Mouse (Mus musculus) cerebellum, postnatal 10 days (tissue): ENCODE measurements at regions not wholly inside any gene's neighbourhood (a gene's known extent, or its start where the extent isn't known, plus 50 kb on each side); places are given as distances from the start of the nearest gene placed in this dataset.

Experiments used
- DNase-seq, 2 experiments: peaks; one replicate each; pipeline ENCODE4 v3.0.0; 2021; ENCODE audit warnings: mixed read lengths in 2 of 2

GRCm38 (mm10) chr2:94983484-94983883 lies 545.5 kb upstream of the Api5 start:
- DNase-seq = no peak

- DNase-seq = peak; percentile 15 to 26
Observed at GRCm38 (mm10) chr2:94963520-94963919, 525.6 kb upstream of the Api5 start.

GRCm38 (mm10) chr2:94945646-94946045 lies 507.7 kb upstream of the Api5 start:
- no peak for DNase-seq

- no peak for DNase-seq
Observed at GRCm38 (mm10) chr2:94932115-94932514, 494.2 kb upstream of the Api5 start.

- DNase-seq = no peak
Observed at GRCm38 (mm10) chr2:94919361-94919760, 481.4 kb upstream of the Api5 start.

- no peak for DNase-seq
Observed at GRCm38 (mm10) chr2:94918062-94918461, 480.1 kb upstream of the Api5 start.

GRCm38 (mm10) chr2:94901580-94901979 lies 463.6 kb upstream of the Api5 start:
- no peak for DNase-seq
